Mouse (Mus musculus): ENCODE results near the gene Bsg. TPM values are rescaled to one million over a fixed set of nuclear protein-coding genes. Genes with fewer than 3 reads are reported as not detected.

Bsg gene
- polyA plus RNA-seq, 1 experiment from 2014 or later, result 937 TPM

DNA sequence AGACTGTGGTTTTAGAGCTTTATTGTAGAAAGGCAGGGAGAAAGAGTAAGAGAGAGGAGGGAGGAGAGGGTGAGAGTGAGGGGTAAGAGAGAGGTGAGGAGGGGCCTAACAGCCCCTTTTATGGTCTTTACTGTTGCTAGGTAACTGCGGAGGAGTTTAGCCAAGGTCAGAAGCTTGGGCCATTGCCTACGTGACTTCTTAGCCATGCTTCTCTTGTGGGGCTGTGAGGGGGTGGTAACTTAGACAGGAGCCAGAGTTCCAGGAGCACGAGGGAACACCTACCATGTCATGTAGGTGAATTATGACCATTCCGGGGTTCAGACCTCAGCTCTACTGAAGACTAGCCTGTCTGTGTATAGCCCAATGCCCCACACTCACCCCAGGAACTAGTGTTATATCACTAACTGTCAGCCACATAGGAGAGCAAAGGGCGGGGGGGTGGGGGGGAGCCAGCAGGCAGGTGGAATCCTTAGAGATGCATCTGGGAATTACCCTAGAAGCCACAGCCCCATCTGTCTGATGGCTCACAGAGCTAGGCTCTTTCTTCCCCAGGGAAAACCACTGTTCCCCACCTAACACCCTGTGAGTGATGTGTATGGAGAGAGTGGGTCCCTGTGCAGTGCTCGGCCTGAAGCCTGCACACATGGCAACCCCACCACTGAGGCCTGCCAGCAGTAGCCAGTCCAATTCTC lies 32.7 kb upstream of the Bsg start:
- H3K9me3 ChIP-seq (ENCODE audit: control insufficient read depth), result no peaks in the 10 kb centered on the region
- H3K4me1 ChIP-seq (replicated peaks; ENCODE audit: control insufficient read depth, insufficient read depth, low read length), result peaks cover 7% of the 10 kb centered on the region; the same call in 1 of the 2 replicates
- H3K4me3 ChIP-seq (ENCODE audit: low read depth, low read length), result no peak overlapping the region
- ATAC-seq, result no peak
- no peak for TF ChIP-seq CTCF (IDR thresholded peaks at IDR 0.05; ENCODE audit: low read depth)
- WGBS, result 48% methylated on average over 6 of the region's 6 CpGs
- H3K27ac ChIP-seq (ENCODE audit: low read depth, low read length), result no peak overlapping the region
- no peak overlapping the region for H3K9ac ChIP-seq (ENCODE audit: low read depth, low read length)
- no peaks in the 10 kb centered on the region for H3K27me3 ChIP-seq (replicated peaks; ENCODE audit: control insufficient read depth, insufficient read depth, low read length)
- H3K36me3 ChIP-seq (ENCODE audit: control insufficient read depth, insufficient read depth), result peaks cover 5% of the 10 kb centered on the region
- H3K4me2 ChIP-seq (replicated peaks; ENCODE audit: low read depth), result no peak overlapping the region

DNA sequence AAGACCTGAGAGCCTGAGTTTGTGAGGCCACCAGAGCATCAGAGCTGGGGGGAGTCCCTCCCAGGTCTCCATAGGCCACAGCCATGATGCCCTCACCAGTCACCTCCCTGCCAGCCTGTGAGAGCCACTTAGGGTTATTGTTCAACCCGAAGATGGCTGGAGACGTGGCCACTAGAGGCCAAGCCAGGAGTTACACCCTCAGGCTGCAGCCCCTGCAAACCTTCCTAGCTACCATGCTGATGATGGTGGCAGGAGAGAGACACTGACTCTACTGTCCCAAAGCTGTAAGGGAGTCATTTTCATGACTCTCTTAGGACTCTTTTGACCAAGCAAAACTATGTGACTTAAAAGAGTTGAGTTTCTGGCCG lies 32.2 kb upstream of the Bsg start:
- Histone ChIP-seq H3K9ac (ENCODE audit: low read depth, low read length) (no peak overlapping the region), H3K4me3 (ENCODE audit: low read depth, low read length) (no peak overlapping the region), H3K27me3 (replicated peaks; ENCODE audit: control insufficient read depth, insufficient read depth, low read length) (no peaks in the 10 kb centered on the region), H3K9me3 (ENCODE audit: control insufficient read depth) (no peaks in the 10 kb centered on the region), H3K4me2 (replicated peaks; ENCODE audit: low read depth) (no peak overlapping the region), H3K4me1 (replicated peaks; ENCODE audit: control insufficient read depth, insufficient read depth, low read length) (peaks cover 7% of the 10 kb centered on the region; the same call in 1 of the 2 replicates), H3K27ac (ENCODE audit: low read depth, low read length) (no peak overlapping the region), H3K36me3 (ENCODE audit: control insufficient read depth, insufficient read depth) (peaks cover 5% of the 10 kb centered on the region)
- TF ChIP-seq CTCF (IDR thresholded peaks at IDR 0.05; ENCODE audit: low read depth), result peak; percentile 28
- WGBS, result 47% methylated on average over 3 of the region's 3 CpGs
- ATAC-seq, result no peak

DNA sequence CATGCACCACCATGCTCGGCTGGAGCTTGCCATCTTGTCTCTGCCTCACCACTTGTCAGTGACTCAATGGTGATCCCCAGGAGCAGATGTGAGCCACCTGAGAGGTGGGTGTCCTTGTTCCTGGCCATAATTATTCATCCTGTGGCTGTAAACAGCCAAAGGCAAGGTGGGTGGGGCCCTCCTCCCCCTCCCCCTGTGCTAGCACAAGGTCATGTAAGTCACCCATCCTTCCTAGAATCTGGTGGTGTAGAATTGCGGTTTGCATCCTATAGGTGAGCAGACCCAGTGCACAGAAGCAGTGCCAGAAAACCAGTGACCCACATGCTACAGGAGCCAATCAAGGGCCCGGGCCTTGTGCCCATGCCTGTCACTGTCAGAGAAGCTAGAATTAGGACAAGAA lies 31.2 kb upstream of the Bsg start:
- no peak overlapping the region for H3K27ac ChIP-seq (ENCODE audit: low read depth, low read length)
- H3K9me3 ChIP-seq (ENCODE audit: control insufficient read depth), result no peaks in the 10 kb centered on the region
- no peaks in the 10 kb centered on the region for H3K27me3 ChIP-seq (replicated peaks; ENCODE audit: control insufficient read depth, insufficient read depth, low read length)
- no peak overlapping the region for H3K9ac ChIP-seq (ENCODE audit: low read depth, low read length)
- H3K36me3 ChIP-seq (ENCODE audit: control insufficient read depth, insufficient read depth), result peaks cover 5% of the 10 kb centered on the region
- WGBS, result 89% methylated on average over 3 of the region's 3 CpGs
- peaks cover 7% of the 10 kb centered on the region; the same call in 1 of the 2 replicates for H3K4me1 ChIP-seq (replicated peaks; ENCODE audit: control insufficient read depth, insufficient read depth, low read length)
- H3K4me2 ChIP-seq (replicated peaks; ENCODE audit: low read depth), result no peak overlapping the region
- H3K4me3 ChIP-seq (ENCODE audit: low read depth, low read length), result no peak overlapping the region
- no peak for TF ChIP-seq CTCF (IDR thresholded peaks at IDR 0.05; ENCODE audit: low read depth)
- no peak for ATAC-seq

DNA sequence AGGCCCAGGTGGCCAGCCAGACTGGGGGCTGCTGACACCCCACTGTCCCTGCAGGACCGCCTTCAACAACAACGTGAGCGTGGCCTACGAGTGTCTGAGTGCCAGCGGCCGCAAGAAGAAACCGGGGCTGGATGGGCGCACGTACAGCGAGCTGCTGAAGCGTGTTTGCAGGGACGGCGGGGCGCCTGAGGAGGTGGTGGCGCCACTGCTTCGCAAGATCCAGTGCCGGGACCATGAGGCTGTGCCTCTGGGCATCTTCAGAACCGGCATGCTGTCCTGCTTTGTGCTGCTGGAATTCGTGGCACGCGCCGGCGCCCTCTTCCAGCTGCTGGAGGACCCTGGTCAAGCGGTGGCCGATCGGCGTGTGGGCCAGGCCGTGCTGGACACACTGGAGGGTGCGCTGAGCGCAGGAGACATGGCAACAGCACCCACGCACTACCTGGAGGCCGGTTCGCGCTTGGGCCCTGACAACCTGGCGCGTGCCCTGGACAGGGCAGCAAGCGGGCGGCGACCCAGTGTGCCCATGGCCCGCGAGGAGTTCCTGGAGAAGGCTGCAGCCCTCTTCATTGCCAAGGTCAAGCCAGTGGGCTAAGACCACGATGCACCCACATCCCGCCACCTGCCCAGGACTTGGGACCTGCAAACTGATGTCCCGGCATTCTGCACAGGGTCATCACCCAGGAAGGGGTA lies 28.8 kb upstream of the Bsg start:
- TF ChIP-seq CTCF (IDR thresholded peaks at IDR 0.05; ENCODE audit: low read depth), result no peak
- no peaks in the 10 kb centered on the region for H3K27me3 ChIP-seq (replicated peaks; ENCODE audit: control insufficient read depth, insufficient read depth, low read length)
- H3K9me3 ChIP-seq (ENCODE audit: control insufficient read depth), result no peaks in the 10 kb centered on the region
- H3K9ac ChIP-seq (ENCODE audit: low read depth, low read length), result no peak overlapping the region
- peaks cover 5% of the 10 kb centered on the region for H3K36me3 ChIP-seq (ENCODE audit: control insufficient read depth, insufficient read depth)
- ATAC-seq, result no peak
- H3K4me2 ChIP-seq (replicated peaks; ENCODE audit: low read depth), result no peak overlapping the region
- 0 out of 2 replicates have a peak, but pooled peaks cover under 1% of the 10 kb centered on the region for H3K4me1 ChIP-seq (replicated peaks; ENCODE audit: control insufficient read depth, insufficient read depth, low read length)
- H3K27ac ChIP-seq (ENCODE audit: low read depth, low read length), result no peak overlapping the region
- 69% methylated on average over 43 of the region's 44 CpGs for WGBS
- no peak overlapping the region for H3K4me3 ChIP-seq (ENCODE audit: low read depth, low read length)

DNA sequence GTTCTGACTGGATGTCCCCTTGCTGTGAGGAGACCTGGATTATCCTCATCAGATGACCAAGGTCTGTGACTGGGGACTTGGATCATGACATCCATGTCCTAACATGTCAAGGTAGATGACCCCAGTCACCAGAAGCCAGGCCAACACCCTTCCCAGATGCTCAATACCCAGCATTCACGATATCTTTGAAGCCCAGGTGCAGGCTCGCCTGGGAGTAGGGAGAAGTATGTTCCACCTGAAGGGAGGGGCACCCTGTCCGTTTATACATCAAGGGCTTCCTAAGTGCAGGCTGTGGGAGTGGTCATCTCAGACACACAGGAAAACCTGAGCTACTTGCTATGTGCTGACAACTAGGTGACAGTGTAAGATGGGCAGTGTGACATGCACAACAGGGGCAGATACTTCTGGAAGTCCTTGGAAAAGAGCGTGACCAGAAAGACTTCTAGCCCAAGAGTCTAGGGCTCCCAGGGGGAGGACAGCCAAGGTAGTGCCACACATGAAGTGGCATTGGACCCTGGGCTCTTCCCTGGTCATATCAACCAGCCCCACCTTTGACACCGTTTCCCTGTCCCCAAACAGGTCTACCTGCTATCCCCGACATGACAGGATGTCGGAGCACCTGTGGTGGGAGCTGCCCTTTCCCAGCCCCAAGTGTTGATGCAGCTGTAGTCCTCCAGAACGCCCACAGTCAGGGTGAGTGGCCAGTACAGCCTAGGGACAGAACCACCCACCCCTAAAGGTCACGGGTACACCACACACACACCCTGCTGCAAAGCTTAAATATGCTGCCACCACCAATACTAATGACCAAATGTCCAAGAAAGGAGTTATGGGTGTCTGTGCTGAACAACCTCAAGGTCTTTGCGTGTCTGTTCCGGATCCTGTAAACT lies 23.4 kb upstream of the Bsg start:
- Histone ChIP-seq H3K9ac (ENCODE audit: low read depth, low read length) (0 out of 2 replicates have a peak overlapping the region, but pooled peaks have one; percentile 23), H3K27ac (ENCODE audit: low read depth, low read length) (peak overlapping the region; percentile 17), H3K4me2 (replicated peaks; ENCODE audit: low read depth) (peak overlapping the region; percentile 60), H3K9me3 (ENCODE audit: control insufficient read depth) (no peaks in the 10 kb centered on the region), H3K4me3 (ENCODE audit: low read depth, low read length) (peak overlapping the region; percentile 72), H3K36me3 (ENCODE audit: control insufficient read depth, insufficient read depth) (peaks cover 20% of the 10 kb centered on the region), H3K27me3 (replicated peaks; ENCODE audit: control insufficient read depth, insufficient read depth, low read length) (no peaks in the 10 kb centered on the region), H3K4me1 (replicated peaks; ENCODE audit: control insufficient read depth, insufficient read depth, low read length) (no peaks in the 10 kb centered on the region; the same call in 1 of the 2 replicates)
- peak; percentile 15; the same call in 1 of the 2 replicates for ATAC-seq
- no peak for TF ChIP-seq CTCF (IDR thresholded peaks at IDR 0.05; ENCODE audit: low read depth)
- 20% methylated on average over 11 of the region's 11 CpGs for WGBS

Data from intestine, postnatal 0 days (tissue).